Mouse (Mus musculus): Measurements from ENCODE around the gene Rock2.

DNA sequence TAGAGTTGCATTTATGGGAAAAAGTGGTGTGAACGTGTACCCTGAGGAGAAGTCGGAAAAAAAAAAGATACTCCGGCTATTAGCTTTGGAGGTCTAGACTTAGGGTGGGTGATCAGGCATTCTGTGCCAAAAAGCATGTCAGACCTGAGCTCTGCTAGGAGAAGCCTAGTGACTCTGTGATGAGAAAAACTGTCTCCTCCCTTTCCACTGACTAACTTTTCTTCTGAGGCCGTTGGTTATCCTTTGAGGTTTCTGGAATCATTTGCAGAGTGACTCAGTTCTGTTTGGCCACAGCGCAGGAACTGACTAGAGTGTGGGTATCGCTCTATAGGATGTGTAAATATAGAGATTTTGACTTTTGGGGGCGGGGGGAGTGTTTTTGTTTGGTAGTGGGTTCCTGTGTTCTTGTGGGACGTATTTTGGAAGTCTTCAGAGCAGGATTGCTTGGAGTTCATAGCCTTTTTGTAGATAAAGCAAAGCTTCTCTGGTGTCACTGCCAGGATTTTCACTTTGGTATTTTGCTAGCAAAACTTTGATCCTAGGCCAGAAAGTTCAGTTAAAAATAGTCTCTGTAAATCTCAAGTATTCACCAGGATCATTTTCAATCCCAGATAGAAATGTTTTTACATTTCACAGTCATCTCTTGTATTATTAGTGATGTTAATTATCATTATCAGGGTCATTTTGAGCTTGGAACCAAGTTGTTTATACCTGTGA, 1.5 kb downstream of the Rock2 start:
- TF ChIP-seq GATA1 (IDR thresholded peaks at IDR 0.05; ENCODE audit: borderline replicate concordance, low read length): no peak
- no peak for TF ChIP-seq CTCF (IDR thresholded peaks at IDR 0.05; ENCODE audit: low read depth, low read length)
- no peak for TF ChIP-seq TAL1 (conservative IDR thresholded peaks at IDR 0.05; ENCODE audit: low read depth, low read length)
- TF ChIP-seq POLR2AphosphoS5 (IDR thresholded peaks at IDR 0.05; ENCODE audit: insufficient replicate concordance, low read depth, low read length): no peak
- no peak for TF ChIP-seq GATA2 (IDR thresholded peaks at IDR 0.05; ENCODE audit: borderline replicate concordance, low read depth, low read length)
